Mouse (Mus musculus) intestine, embryonic 15.5 days (tissue): Measurements from ENCODE around the gene Slc38a1. TPM values are rescaled to one million over a fixed set of nuclear protein-coding genes. Genes with fewer than 3 reads are reported as not detected.

ENCODE experiments used
- ATAC-seq: fragments of 200-750 bp; cut with Nextera tagmentation; 2 replicates; pipeline ENCODE4 v1.8.0; 2017; ENCODE audit warnings: moderate TSS enrichment, moderate library complexity
- H3K27ac ChIP-seq: fragments of 300-500 bp; sonication (generic); 2 replicates; pipeline ENCODE4 v1.5.1; 2015; ENCODE audit warnings: mild to moderate bottlenecking, inconsistent platforms
- H3K27me3 ChIP-seq: fragments of 300-500 bp; sonication (generic); replicated peaks from 2 replicates; pipeline ENCODE4 v1.6.1; 2015; ENCODE audit warnings: inconsistent platforms
- H3K36me3 ChIP-seq: fragments of 300-500 bp; sonication (generic); 2 replicates; pipeline ENCODE4 v1.6.1; 2015; ENCODE audit warnings: inconsistent platforms
- H3K4me1 ChIP-seq: fragments of 300-500 bp; sonication (generic); replicated peaks from 2 replicates; pipeline ENCODE4 v1.6.1; 2015; ENCODE audit warnings: inconsistent platforms
- H3K4me2 ChIP-seq: fragments of 300-500 bp; sonication (generic); replicated peaks from 2 replicates; pipeline ENCODE4 v1.6.1; 2015; ENCODE audit warnings: mild to moderate bottlenecking, inconsistent platforms
- H3K4me3 ChIP-seq: fragments of 300-500 bp; sonication (generic); replicated peaks from 2 replicates; pipeline ENCODE4 v1.5.1; 2015; ENCODE audit warnings: inconsistent platforms
- H3K9ac ChIP-seq: fragments of 300-500 bp; sonication (generic); 2 replicates; pipeline ENCODE4 v1.6.1; 2015; ENCODE audit warnings: inconsistent platforms
- H3K9me3 ChIP-seq: fragments of 300-500 bp; sonication (generic); 2 replicates; pipeline ENCODE4 v1.6.1; 2016; ENCODE audit warnings: inconsistent platforms
- WGBS: fragments of 180-500 bp; shearing (Covaris S2); methylation state at CpG from one replicate; pipeline ENCODE4 v1.1.7; 2015; 5-methylcytosine and 5-hydroxymethylcytosine counted together
- polyA plus RNA-seq: library from polyadenylated mRNA; unstranded; fragments of >200 nt; fragmentation: Nextera tagmentation; extraction: Ambion mirVana; gene quantifications from 2 replicates; pipeline ENCODE4 v1.2.1, GENCODE M21; 2015

Slc38a1 gene
- polyA plus RNA-seq, 1 experiment from 2014 or later = 119 TPM

GRCm38 (mm10) chr15:96576998-96577397, 65.7 kb downstream of the Slc38a1 start:
- no peaks in the 10 kb centered on the region for H3K4me1 ChIP-seq
- H3K4me3 ChIP-seq = no peak overlapping the region
- peaks cover 28% of the 10 kb centered on the region for H3K36me3 ChIP-seq
- 96% methylated on average over 5 of the region's 5 CpGs for WGBS
- H3K9ac ChIP-seq = no peak overlapping the region
- no peak for ATAC-seq
- no peaks in the 10 kb centered on the region for H3K9me3 ChIP-seq
- H3K27me3 ChIP-seq = no peaks in the 10 kb centered on the region
- no peak overlapping the region for H3K4me2 ChIP-seq
- H3K27ac ChIP-seq = no peak overlapping the region

GRCm38 (mm10) chr15:96568983-96569363, 73.7 kb downstream of the Slc38a1 start:
- Histone ChIP-seq H3K9me3 (no peaks in the 10 kb centered on the region), H3K36me3 (no peaks in the 10 kb centered on the region), H3K27ac (peak overlapping the region; percentile 72), H3K27me3 (no peaks in the 10 kb centered on the region), H3K4me2 (no peak overlapping the region), H3K4me3 (no peak overlapping the region), H3K9ac (no peak overlapping the region), H3K4me1 (peaks cover 16% of the 10 kb centered on the region)
- peak; percentile 44 for ATAC-seq
- WGBS = 23% methylated on average over 2 of the region's 2 CpGs

- H3K4me3 ChIP-seq = no peak overlapping the region
- WGBS = 38% methylated on average over 13 of the region's 13 CpGs
- no peaks in the 10 kb centered on the region for H3K9me3 ChIP-seq
- H3K4me2 ChIP-seq = no peak overlapping the region
- H3K4me1 ChIP-seq = peaks cover 16% of the 10 kb centered on the region
- peak; percentile 82 for ATAC-seq
- no peaks in the 10 kb centered on the region for H3K27me3 ChIP-seq
- no peak overlapping the region for H3K9ac ChIP-seq
- peak overlapping the region; percentile 72 for H3K27ac ChIP-seq
- H3K36me3 ChIP-seq = no peaks in the 10 kb centered on the region
Measured at GRCm38 (mm10) chr15:96568271-96568982, 74.3 kb downstream of the Slc38a1 start.

- no peaks in the 10 kb centered on the region for H3K27me3 ChIP-seq
- H3K27ac ChIP-seq = no peak overlapping the region
- peak; percentile 75 for ATAC-seq
- peak overlapping the region; percentile 46 for H3K9ac ChIP-seq
- H3K4me1 ChIP-seq = peaks cover 16% of the 10 kb centered on the region
- no peaks in the 10 kb centered on the region for H3K9me3 ChIP-seq
- H3K36me3 ChIP-seq = no peaks in the 10 kb centered on the region
- peak overlapping the region; percentile 33 for H3K4me3 ChIP-seq
- H3K4me2 ChIP-seq = peak overlapping the region; percentile 57
- 10% methylated on average over 14 of the region's 14 CpGs for WGBS
Measured at GRCm38 (mm10) chr15:96566850-96567271, 75.9 kb downstream of the Slc38a1 start.

- Histone ChIP-seq H3K4me2 (no peak overlapping the region), H3K9me3 (no peaks in the 10 kb centered on the region), H3K4me1 (peaks cover 16% of the 10 kb centered on the region), H3K27ac (no peak overlapping the region), H3K36me3 (no peaks in the 10 kb centered on the region), H3K27me3 (no peaks in the 10 kb centered on the region), H3K9ac (no peak overlapping the region), H3K4me3 (no peak overlapping the region)
- ATAC-seq = no peak
- WGBS = 59% methylated on average over 1 of the region's 1 CpGs
Measured at GRCm38 (mm10) chr15:96563852-96564251, 78.9 kb downstream of the Slc38a1 start.

GRCm38 (mm10) chr15:96562521-96562920, 80.2 kb downstream of the Slc38a1 start:
- no peaks in the 10 kb centered on the region for H3K36me3 ChIP-seq
- H3K4me2 ChIP-seq = no peak overlapping the region
- peaks cover 9% of the 10 kb centered on the region; the same call in 1 of the 2 replicates for H3K4me1 ChIP-seq
- 85% methylated on average over 5 of the region's 5 CpGs for WGBS
- peak; percentile 63 for ATAC-seq
- H3K9ac ChIP-seq = no peak overlapping the region
- H3K4me3 ChIP-seq = no peak overlapping the region
- no peaks in the 10 kb centered on the region for H3K9me3 ChIP-seq
- no peak overlapping the region for H3K27ac ChIP-seq
- no peaks in the 10 kb centered on the region for H3K27me3 ChIP-seq

GRCm38 (mm10) chr15:96560576-96561298, 82.0 kb downstream of the Slc38a1 start:
- Histone ChIP-seq H3K4me2 (no peak overlapping the region), H3K9ac (no peak overlapping the region), H3K4me3 (no peak overlapping the region), H3K9me3 (no peaks in the 10 kb centered on the region), H3K27ac (no peak overlapping the region), H3K36me3 (no peaks in the 10 kb centered on the region), H3K27me3 (no peaks in the 10 kb centered on the region), H3K4me1 (no peaks in the 10 kb centered on the region)
- 93% methylated on average over 14 of the region's 14 CpGs for WGBS
- ATAC-seq = peak; percentile 55; the same call in 1 of the 2 replicates

- Histone ChIP-seq H3K27me3 (no peaks in the 10 kb centered on the region), H3K9me3 (no peaks in the 10 kb centered on the region), H3K27ac (no peak overlapping the region), H3K9ac (no peak overlapping the region), H3K4me2 (no peak overlapping the region), H3K4me1 (no peaks in the 10 kb centered on the region), H3K4me3 (no peak overlapping the region), H3K36me3 (no peaks in the 10 kb centered on the region)
- peak; percentile 89 for ATAC-seq
- WGBS = 56% methylated on average over 9 of the region's 9 CpGs
Measured at GRCm38 (mm10) chr15:96551569-96552380, 90.9 kb downstream of the Slc38a1 start.

- H3K27me3 ChIP-seq = no peaks in the 10 kb centered on the region
- no peak overlapping the region for H3K27ac ChIP-seq
- H3K4me2 ChIP-seq = no peak overlapping the region
- no peak overlapping the region for H3K9ac ChIP-seq
- no peak overlapping the region for H3K4me3 ChIP-seq
- H3K36me3 ChIP-seq = no peaks in the 10 kb centered on the region
- WGBS = 90% methylated on average over 8 of the region's 8 CpGs
- H3K4me1 ChIP-seq = no peaks in the 10 kb centered on the region
- no peak for ATAC-seq
- no peaks in the 10 kb centered on the region for H3K9me3 ChIP-seq
Measured at GRCm38 (mm10) chr15:96551107-96551506, 91.6 kb downstream of the Slc38a1 start.

GRCm38 (mm10) chr15:96548363-96548762, 94.3 kb downstream of the Slc38a1 start:
- no peak for ATAC-seq
- Histone ChIP-seq H3K27ac (no peak overlapping the region), H3K27me3 (no peaks in the 10 kb centered on the region), H3K36me3 (no peaks in the 10 kb centered on the region), H3K9me3 (no peaks in the 10 kb centered on the region), H3K9ac (no peak overlapping the region), H3K4me2 (no peak overlapping the region), H3K4me1 (0 out of 2 replicates have a peak, but pooled peaks cover 2% of the 10 kb centered on the region), H3K4me3 (no peak overlapping the region)
- WGBS = 90% methylated on average over 9 of the region's 9 CpGs

GRCm38 (mm10) chr15:96547256-96548195, 95.2 kb downstream of the Slc38a1 start:
- Histone ChIP-seq H3K4me1 (0 out of 2 replicates have a peak, but pooled peaks cover 2% of the 10 kb centered on the region), H3K9ac (no peak overlapping the region), H3K4me2 (no peak overlapping the region), H3K36me3 (no peaks in the 10 kb centered on the region), H3K27me3 (no peaks in the 10 kb centered on the region), H3K4me3 (no peak overlapping the region), H3K27ac (peak overlapping the region; percentile 6), H3K9me3 (no peaks in the 10 kb centered on the region)
- no peak for ATAC-seq
- WGBS = 54% methylated on average over 21 of the region's 21 CpGs
